Comparison of ENCODE assay signal across 10 mouse cellular contexts in genomic region chr5:35158346-35159047, GRCm38 (mm10). TPM values are rescaled to one million over a fixed set of nuclear protein-coding genes. Genes with fewer than 3 reads are reported as not detected.
A peak's percentile ranks its signal among the peaks of the same experiment; 100 is the strongest.
DNase-seq lines count a peak whose midpoint lies in the region; ATAC-seq lines count a peak whose summit lies in the region.
"Had no signal": no experiment of that assay in that cellular context is flagged by ENCODE, and none has a peak within 500 bp of the region (broad histone marks: within the 10 kb centered on the region; RNA-seq: fewer than 3 reads in every experiment).

No protein-coding gene starts in this region.

- no peaks in the 10 kb centered on the region for H3K27me3 ChIP-seq in hindbrain, embryonic 10.5 days (ENCODE audit: insufficient read depth, poor library complexity, severe bottlenecking)
- no peaks in the 10 kb centered on the region for H3K27me3 ChIP-seq in hindbrain, embryonic 12.5 days
- no peaks in the 10 kb centered on the region for H3K27me3 ChIP-seq in limb, embryonic 10.5 days (ENCODE audit: low read depth, poor library complexity, severe bottlenecking)

- H3K36me3 ChIP-seq in hindbrain, embryonic 10.5 days: no peaks in the 10 kb centered on the region
- H3K36me3 ChIP-seq in hindbrain, embryonic 12.5 days: no peaks in the 10 kb centered on the region
- no peaks in the 10 kb centered on the region for H3K36me3 ChIP-seq in limb, embryonic 10.5 days

- WGBS in hindbrain, embryonic 10.5 days: 53% methylated on average over 8 of the region's 8 CpGs
- WGBS in hindbrain, embryonic 12.5 days: 57% methylated on average over 8 of the region's 8 CpGs
- 31% methylated on average over 8 of the region's 8 CpGs for WGBS in limb, embryonic 10.5 days

- H3K4me3 ChIP-seq in hindbrain, embryonic 10.5 days: no peak overlapping the region
- H3K4me3 ChIP-seq in hindbrain, embryonic 12.5 days: no peak overlapping the region
- no peak overlapping the region; the same call in 1 of the 2 replicates for H3K4me3 ChIP-seq in limb, embryonic 10.5 days

- no peak for ATAC-seq in hindbrain, embryonic 12.5 days (ENCODE audit: low FRiP score)
- no peak for ATAC-seq in granulocyte monocyte progenitor cell, adult 5-6 weeks (replicated peaks; ENCODE audit: poor library complexity, severe bottlenecking)

- H3K9ac ChIP-seq in hindbrain, embryonic 12.5 days: no peak overlapping the region

- DNase-seq in adrenal gland, postnatal 14 days: peak; percentile 32
- no peak for DNase-seq in adrenal gland, postnatal 25 days
- DNase-seq in hindbrain, embryonic 10.5 days (ENCODE audit: low spot score): peak; percentile 21
- peak; percentile 14 for DNase-seq in MN1 (ENCODE audit: low spot score)
- DNase-seq in limb, embryonic 10.5 days (ENCODE audit: low spot score): no peak
- no peak for DNase-seq in thymus, postnatal 14 days
- DNase-seq: right cerebral cortex, adult 18-20 months; thymus, postnatal 36 days had no signal

- peak overlapping the region; percentile 5 for H3K27ac ChIP-seq in hindbrain, embryonic 10.5 days
- no peak overlapping the region for H3K27ac ChIP-seq in hindbrain, embryonic 12.5 days
- peak overlapping the region; percentile 63 for H3K27ac ChIP-seq in limb, embryonic 10.5 days

- H3K4me2 ChIP-seq in hindbrain, embryonic 12.5 days (replicated peaks): no peak overlapping the region

- H3K9me3 ChIP-seq in hindbrain, embryonic 10.5 days: no peaks in the 10 kb centered on the region
- H3K9me3 ChIP-seq in hindbrain, embryonic 12.5 days (replicated peaks): no peaks in the 10 kb centered on the region
- no peaks in the 10 kb centered on the region for H3K9me3 ChIP-seq in limb, embryonic 10.5 days (replicated peaks)

- H3K4me1 ChIP-seq in hindbrain, embryonic 10.5 days (replicated peaks): peaks cover 41% of the 10 kb centered on the region
- peaks cover 20% of the 10 kb centered on the region for H3K4me1 ChIP-seq in hindbrain, embryonic 12.5 days
- H3K4me1 ChIP-seq in limb, embryonic 10.5 days: peaks cover 46% of the 10 kb centered on the region

RNA-seq across cellular contexts. Expression of gene Lrpap1, which starts 52.9 kb away (rescaled TPM):
- 80.8 and 88.8 TPM in 2 replicates for total RNA-seq in adrenal gland, postnatal 14 days (2021)
- 105 and 120 TPM in 2 replicates for total RNA-seq in adrenal gland, postnatal 25 days (2021)
- polyA plus RNA-seq in hindbrain, embryonic 10.5 days (2016; fragmentation: Nextera tagmentation; extraction: Ambion mirVana): 89.7 and 98.6 TPM in 2 replicates
- 115 and 129 TPM in 2 replicates for polyA plus RNA-seq in hindbrain, embryonic 12.5 days (2016; fragmentation: Nextera tagmentation; extraction: Ambion mirVana)
- polyA plus RNA-seq in limb, embryonic 10.5 days (2016; fragmentation: Nextera tagmentation; extraction: Ambion mirVana): 54.6 and 58.5 TPM in 2 replicates
- 38.0 and 71.5 TPM in 2 replicates for total RNA-seq in granulocyte monocyte progenitor cell, adult 5-6 weeks (2014; fragmentation: Nextera tagmentation)
- 65.8 and 70.9 TPM in 2 replicates for total RNA-seq in granulocyte monocyte progenitor cell, adult 5-6 weeks (2017)

Comparison
In these comparisons a context has a peak if more than half of its experiments do, and no peak if none do; other contexts are left out.
1. DNase-seq: peak in adrenal gland, postnatal 14 days (single experiment), hindbrain, embryonic 10.5 days (single experiment) and MN1 (single experiment); none in adrenal gland, postnatal 25 days (single experiment), limb, embryonic 10.5 days (single experiment) and thymus, postnatal 14 days (single experiment).